Mouse (Mus musculus) olfactory bulb, adult 2 months (tissue): ENCODE measurements at regions not wholly inside any gene's neighbourhood (a gene's known extent, or its start where the extent isn't known, plus 50 kb on each side); places are given as distances from the start of the nearest gene placed in this dataset.

Experiments used
- CTCF ChIP-seq: fragments of 200-500 bp; IDR thresholded peaks from 2 replicates; pipeline ENCODE4 v1.5.1; 2012; ENCODE audit warnings: low read depth, mild to moderate bottlenecking, low read length, moderate library complexity; ENCODE audit not compliant: insufficient read depth
- POLR2A ChIP-seq: fragments of 200-500 bp; IDR thresholded peaks from 2 replicates; pipeline ENCODE4 v1.6.1; 2012; ENCODE audit warnings: mild to moderate bottlenecking, low read depth, low read length, moderate library complexity; ENCODE audit not compliant: insufficient read depth

DNA sequence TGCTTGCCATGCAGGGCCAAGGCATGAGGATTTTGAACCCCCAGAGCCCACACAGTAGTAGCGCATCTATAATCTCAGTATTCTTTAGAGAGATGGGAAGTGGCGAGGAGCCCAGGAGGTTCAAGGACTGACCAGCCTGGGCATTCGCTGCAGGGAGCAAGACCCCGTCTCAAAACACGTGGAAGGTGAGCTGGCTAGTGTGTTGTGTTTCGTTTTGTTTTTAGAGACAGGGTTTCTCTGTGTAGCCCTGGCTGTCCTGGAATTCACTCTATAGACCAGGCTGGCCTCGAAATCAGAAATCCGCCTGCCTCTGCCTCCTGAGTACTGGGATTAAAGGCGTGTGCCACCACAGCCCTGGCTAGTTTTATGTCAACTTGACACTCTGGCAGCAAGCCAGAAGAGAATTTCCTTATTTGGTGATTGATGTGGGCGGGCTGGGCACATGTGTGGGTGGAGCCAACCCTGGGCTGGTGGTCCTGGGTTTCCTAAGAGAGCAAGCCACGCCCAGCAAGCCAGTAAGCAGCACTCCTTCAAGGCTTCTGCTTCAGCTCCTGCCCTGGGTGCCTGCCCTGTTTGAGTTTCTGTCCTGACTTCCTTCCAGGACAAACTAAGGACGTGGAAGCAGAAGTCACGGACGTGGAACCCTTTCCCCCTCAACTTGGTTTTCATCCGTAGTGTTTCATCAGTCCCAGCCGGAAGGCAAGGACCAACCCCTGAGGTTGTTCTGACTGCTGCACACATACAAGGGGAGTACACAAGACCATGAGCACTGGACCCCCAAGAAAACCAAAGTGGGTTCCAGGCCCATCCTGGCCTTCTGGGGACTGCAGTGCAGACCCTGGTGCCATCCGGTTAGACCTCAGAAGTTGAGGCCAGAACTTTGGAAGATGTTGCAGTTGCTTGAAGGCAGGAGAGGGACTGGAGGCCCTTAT lies 96.4 kb downstream of the Cstad start:
- no peak for TF ChIP-seq POLR2A
- no peak for TF ChIP-seq CTCF
